Mouse (Mus musculus): ENCODE measurements around the gene Ak1.

GRCm38 (mm10) chr2:32647366-32647765, 25.8 kb downstream of the Ak1 start:
- TF ChIP-seq TAL1 (IDR thresholded peaks at IDR 0.05; ENCODE audit: low read length) (no peak), GATA1 (IDR thresholded peaks at IDR 0.05; ENCODE audit: low read length) (no peak)
